Mouse (Mus musculus) inflammation-experienced regulatory T-cells, adult 16 weeks (primary cell): Measurements from ENCODE around the gene Psd4. TPM values are rescaled to one million over a fixed set of nuclear protein-coding genes. Genes with fewer than 3 reads are reported as not detected.

Source experiments
- polyA plus RNA-seq: library from polyadenylated mRNA; unstranded; fragments of 100-300 nt; shearing (Covaris generic); gene quantifications from one replicate; pipeline ENCODE4 v1.2.1, GENCODE M21; 2017

Psd4 gene
- 210 TPM for polyA plus RNA-seq

DNA sequence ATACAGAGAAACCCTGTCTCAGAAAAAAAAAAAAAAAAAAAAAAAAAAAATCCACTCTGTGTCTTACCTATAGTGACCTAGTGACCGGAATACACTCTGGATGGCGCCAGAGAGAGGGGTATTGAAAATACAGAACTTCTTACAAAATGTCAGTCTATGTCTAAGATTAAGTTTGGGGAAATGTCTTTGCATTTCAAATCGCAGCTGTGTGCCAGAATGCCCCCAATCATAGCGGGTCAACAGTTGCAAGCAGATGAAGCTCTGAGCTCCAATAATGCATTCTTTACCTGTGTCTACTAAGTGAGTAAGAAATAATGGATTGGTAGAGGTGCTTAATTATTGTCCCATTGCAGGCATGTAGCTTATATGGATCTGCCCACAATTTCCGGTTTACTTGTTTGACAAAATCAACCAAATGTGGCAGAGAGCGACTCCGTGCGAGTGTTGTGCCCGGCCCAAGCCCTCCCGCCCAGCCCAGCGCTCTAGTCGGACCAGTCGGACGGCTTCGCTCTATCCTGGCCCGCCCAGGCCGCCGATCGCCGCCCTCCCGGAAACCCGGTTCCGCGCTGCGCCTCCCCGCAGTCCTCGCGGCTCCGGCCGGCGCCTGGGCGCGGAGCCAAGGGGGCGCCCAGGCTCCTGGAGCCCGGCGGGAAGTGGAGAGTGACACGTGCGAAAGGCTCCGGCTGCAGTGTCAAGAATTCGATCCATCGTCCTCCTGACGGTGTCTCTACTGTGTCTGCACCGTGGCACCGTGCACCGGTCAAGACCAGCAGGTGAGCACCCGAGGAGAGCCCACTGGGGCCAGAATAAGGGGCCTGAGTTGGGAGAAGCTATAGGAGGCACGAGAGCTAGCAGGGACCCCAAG lies at the start of gene Psd4:
Gene Psd4, plus strand, starts transcription at position 551 of the 865 bp plus-strand sequence.

DNA sequence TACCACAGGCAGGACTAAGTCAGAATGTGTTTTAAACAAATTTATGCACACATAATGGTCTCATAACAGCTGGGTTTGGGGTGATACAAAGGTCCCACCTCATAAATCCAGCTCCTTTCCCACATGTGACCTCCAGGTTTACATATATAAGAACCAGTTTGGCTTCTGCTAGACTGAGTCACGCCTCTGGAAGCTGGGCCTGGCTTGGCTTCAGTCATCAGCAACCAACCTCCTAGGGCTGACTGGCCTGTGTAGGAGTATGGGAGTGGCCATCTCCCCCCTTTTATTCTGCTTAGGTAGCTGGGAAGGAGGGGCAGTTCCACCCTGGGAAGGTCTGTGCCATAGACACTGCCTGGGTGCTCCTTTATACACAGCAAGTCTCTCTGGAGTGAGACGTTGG lies 30.8 kb upstream of the Psd4 start, which contains the start of gene Il1rn:
Gene Il1rn, plus strand, starts transcription at position 309 of the 400 bp plus-strand sequence.

Other genes with a start within 250 kb of the Psd4 start
- not detected for gene Il1f8, start 214.4 kb upstream of the Psd4 start, polyA plus RNA-seq
- not detected for gene Il1f9, start 181.1 kb upstream of the Psd4 start, polyA plus RNA-seq
- gene Il1f6, start 152.2 kb upstream of the Psd4 start, polyA plus RNA-seq = not detected
- gene Il1f5, start 90.6 kb upstream of the Psd4 start, polyA plus RNA-seq = not detected
- gene Il1f10, start 76.4 kb upstream of the Psd4 start, polyA plus RNA-seq = not detected
- 2.5 TPM for gene Il1rn, start 30.7 kb upstream of the Psd4 start, polyA plus RNA-seq
- not detected for gene Pax8, start 108.0 kb downstream of the Psd4 start, polyA plus RNA-seq